Mouse (Mus musculus): ENCODE results near the gene Tbc1d10c. TPM values are rescaled to one million over a fixed set of nuclear protein-coding genes. Genes with fewer than 3 reads are reported as not detected.

The Tbc1d10c gene
- total RNA-seq, 2 experiments from 2014 or later: 9.3 to 30.7 TPM

GRCm38 (mm10) chr19:4166678-4167476, 24.2 kb downstream of the Tbc1d10c start:
- no peak for ATAC-seq (replicated peaks; ENCODE audit: low FRiP score, low TSS enrichment, poor library complexity, severe bottlenecking)

- no peak for ATAC-seq (replicated peaks; ENCODE audit: low FRiP score, low TSS enrichment, poor library complexity, severe bottlenecking)
Observed at GRCm38 (mm10) chr19:4164721-4165120, 26.4 kb downstream of the Tbc1d10c start.

GRCm38 (mm10) chr19:4164100-4164499, 27.0 kb downstream of the Tbc1d10c start:
- ATAC-seq (replicated peaks; ENCODE audit: low FRiP score, low TSS enrichment, poor library complexity, severe bottlenecking): no peak

DNA sequence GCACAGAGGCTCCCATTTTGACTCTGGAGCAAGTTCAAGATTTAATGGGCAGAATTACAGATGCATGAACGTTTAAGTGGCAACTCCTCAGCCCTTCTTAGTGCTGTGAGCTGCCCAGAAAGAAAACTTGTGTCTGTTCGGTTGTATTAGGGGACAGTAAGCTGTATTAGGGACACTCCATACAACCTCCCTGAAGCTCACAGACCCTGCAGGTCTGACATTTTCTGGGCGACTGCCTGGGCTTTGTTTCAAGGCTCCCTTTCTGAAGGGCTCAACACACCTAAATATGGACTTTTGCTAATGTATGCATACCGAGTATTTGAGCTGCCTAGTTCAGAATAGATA, 27.6 kb downstream of the Tbc1d10c start:
- 0 out of 2 replicates have a peak, but pooled peaks have one; percentile 0 for ATAC-seq (replicated peaks; ENCODE audit: low FRiP score, low TSS enrichment, poor library complexity, severe bottlenecking)

DNA sequence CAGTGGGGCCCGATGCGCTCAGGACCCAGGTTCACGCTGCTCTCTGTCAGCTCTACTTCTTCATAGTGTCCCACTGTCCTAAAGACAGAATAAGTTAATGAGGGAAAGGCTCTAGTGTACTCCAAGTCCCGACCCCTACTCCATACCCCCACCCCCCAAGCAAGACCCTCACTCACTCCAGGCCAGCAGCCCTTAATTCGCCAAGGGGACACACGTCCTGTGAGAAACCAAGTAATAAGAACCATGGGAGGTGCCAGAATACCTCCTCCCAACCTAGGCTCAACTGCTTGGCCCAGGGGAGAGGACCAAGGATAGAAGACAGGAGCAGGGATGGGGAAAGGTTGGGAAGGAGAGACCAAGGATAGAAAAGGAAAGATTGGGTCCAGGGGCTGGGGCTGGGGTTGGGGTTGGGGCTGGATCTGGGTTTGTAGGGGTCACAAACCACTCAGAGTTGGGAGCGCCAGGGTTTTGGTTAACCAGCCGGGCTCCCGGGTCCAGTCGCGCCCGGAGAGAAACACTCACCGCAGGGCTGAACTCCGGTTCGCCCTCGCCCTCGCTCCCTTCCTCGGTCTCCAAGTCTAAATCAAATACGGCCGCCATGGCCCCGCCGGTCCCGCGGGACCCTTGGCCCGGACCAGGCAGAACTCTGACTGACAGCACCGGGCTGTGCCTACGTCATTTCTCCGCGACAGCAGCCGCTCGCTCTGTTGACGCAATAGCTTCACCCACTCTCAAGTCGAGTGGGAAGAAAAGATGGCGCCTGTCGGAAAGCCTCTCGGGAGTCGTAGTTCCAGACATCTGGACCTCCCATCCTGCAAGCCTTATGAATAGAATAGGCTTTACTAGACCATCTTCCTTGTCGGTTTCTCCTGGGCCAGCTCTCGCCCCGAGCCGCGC, 28.2 kb downstream of the Tbc1d10c start, which contains the start of gene Rps6kb2:
TSS of gene Rps6kb2 (minus strand) at position 709 of the 897 bp plus-strand sequence.
- peak; percentile 79 for ATAC-seq (replicated peaks; ENCODE audit: low FRiP score, low TSS enrichment, poor library complexity, severe bottlenecking)

DNA sequence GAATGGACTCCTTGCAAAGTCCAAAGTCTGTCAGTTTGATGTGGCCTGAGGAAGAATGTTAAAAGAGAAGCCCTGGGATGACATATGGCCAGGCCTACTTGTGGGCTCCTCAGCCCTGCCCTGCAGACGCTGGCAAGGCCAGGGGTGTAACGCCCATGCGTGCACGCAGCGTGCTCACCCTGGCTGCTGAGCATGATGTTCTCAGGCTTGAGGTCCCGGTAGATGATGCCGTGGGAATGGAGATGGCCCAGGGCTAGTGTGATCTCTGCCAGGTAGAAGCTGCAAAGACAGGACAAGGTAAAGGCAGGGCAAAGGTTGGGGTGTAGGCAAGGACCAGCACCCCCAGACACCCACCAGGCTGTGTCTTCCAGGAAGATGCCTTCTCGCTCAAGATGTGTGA, 32.0 kb downstream of the Tbc1d10c start:
- ATAC-seq (replicated peaks; ENCODE audit: low FRiP score, low TSS enrichment, poor library complexity, severe bottlenecking): no peak

DNA sequence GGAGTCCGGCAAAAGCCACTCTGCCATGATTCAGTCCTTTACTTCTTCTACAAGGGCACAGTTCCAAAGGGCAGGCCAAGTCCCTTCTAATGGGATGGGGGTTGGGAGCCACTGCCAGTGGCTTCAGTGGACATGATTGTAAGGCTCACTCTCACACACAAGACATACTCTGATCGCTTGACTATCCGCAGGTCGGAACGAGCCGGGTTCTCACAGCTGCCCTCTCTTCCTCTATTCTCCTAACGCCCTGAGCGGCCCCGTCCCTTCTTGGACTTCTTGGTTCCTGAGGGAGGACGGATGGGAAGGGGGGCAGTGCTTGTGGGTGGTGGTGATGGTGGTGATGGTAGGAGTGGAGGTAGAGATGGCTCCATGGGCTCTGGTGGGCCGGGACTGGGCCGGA, 34.3 kb downstream of the Tbc1d10c start:
- no peak for ATAC-seq (replicated peaks; ENCODE audit: low FRiP score, low TSS enrichment, poor library complexity, severe bottlenecking)

- 0 out of 2 replicates have a peak, but pooled peaks have one; percentile 5 for ATAC-seq (replicated peaks; ENCODE audit: low FRiP score, low TSS enrichment, poor library complexity, severe bottlenecking)
Observed at GRCm38 (mm10) chr19:4156073-4156579, 35.0 kb downstream of the Tbc1d10c start.

DNA sequence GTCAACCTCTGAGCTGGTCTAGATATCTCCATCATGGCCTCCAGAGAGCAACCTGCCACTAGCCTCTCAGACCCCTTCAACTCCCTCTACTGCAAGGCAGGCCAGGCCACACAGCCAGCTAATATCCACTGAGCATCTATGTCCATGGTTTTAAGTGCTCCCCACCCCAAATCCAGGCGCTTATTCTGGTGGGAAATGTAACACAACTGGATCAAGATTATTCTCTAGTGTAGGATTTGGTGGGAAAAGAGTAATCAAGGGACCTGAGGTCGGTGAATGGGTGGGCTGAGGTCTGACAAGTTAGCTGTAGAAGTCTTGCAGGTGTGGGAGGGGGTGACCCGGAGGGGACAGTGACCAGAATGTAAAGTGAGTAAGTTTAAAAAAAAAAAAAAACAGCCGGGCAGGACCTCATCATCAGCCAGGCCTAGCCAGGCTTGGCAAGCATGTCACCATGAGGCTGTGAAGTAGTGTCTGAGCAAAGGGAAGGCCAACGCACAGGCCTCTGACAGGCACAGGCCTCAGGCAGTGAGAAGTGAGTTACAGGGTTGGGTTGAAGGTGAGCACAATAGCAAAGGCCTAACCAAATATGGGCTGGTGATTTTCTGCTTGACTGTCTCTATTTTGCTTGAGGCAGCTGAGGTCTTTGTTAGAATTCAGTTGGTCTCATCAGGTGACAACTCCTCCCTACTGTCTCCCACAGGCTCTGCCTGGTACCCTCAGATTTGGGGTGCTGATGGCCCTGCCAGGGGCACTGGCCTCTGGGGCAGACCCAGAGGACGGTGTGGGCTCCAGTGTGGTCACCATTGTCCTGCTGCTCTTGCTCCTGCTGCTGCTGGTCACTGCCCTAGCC, 35.6 kb downstream of the Tbc1d10c start:
- peak; percentile 32 for ATAC-seq (replicated peaks; ENCODE audit: low FRiP score, low TSS enrichment, poor library complexity, severe bottlenecking)

DNA sequence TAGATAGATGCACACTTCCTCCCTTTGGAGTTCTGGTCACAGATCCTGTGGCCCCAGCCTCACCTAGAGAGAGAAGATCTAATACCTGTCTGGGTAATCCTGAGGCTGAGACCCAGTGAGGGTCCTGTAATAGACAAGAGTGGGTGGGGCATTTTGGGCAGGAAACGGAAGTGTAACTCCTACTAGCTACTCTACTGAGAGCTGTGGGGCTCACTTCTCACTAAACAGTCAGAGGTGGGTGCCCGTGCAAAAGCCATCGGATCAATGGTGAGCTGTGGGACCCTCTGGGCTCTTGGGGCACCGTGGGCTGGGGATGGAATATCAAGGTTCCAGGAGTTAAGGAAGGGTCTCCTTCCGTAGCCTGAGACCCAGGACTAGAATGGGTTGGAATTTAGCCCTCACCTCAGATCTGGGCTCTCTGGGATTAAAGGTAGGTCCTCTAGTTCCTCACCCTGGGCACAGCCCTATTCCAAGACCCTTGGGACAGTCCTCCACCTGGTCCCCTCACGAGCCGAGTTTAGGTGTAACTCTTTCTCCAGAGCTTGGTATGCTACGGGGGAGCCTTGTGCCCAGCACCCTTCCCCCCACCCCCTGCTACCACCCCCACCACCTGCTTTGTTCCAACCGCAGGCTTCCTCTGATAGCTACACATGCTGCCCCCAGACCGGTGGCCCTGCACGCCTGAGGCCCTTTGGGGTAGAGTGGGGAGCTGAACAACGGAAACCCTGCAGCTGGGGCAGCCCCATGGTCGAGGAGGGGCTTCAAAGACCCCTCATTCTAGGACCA, 36.5 kb downstream of the Tbc1d10c start:
- ATAC-seq (replicated peaks; ENCODE audit: low FRiP score, low TSS enrichment, poor library complexity, severe bottlenecking): no peak

GRCm38 (mm10) chr19:4153232-4153654, 37.8 kb downstream of the Tbc1d10c start, which contains the start of gene Ptprcap:
Ptprcap (plus strand) TSS chr19:4153604.
- ATAC-seq (replicated peaks; ENCODE audit: low FRiP score, low TSS enrichment, poor library complexity, severe bottlenecking): no peak

- ATAC-seq (replicated peaks; ENCODE audit: low FRiP score, low TSS enrichment, poor library complexity, severe bottlenecking): no peak
Observed at GRCm38 (mm10) chr19:4152445-4153231, 38.4 kb downstream of the Tbc1d10c start.

- no peak for ATAC-seq (replicated peaks; ENCODE audit: low FRiP score, low TSS enrichment, poor library complexity, severe bottlenecking)
Observed at GRCm38 (mm10) chr19:4151898-4152297, 39.2 kb downstream of the Tbc1d10c start.

- no peak for ATAC-seq (replicated peaks; ENCODE audit: low FRiP score, low TSS enrichment, poor library complexity, severe bottlenecking)
Observed at GRCm38 (mm10) chr19:4151488-4151860, 39.6 kb downstream of the Tbc1d10c start.

DNA sequence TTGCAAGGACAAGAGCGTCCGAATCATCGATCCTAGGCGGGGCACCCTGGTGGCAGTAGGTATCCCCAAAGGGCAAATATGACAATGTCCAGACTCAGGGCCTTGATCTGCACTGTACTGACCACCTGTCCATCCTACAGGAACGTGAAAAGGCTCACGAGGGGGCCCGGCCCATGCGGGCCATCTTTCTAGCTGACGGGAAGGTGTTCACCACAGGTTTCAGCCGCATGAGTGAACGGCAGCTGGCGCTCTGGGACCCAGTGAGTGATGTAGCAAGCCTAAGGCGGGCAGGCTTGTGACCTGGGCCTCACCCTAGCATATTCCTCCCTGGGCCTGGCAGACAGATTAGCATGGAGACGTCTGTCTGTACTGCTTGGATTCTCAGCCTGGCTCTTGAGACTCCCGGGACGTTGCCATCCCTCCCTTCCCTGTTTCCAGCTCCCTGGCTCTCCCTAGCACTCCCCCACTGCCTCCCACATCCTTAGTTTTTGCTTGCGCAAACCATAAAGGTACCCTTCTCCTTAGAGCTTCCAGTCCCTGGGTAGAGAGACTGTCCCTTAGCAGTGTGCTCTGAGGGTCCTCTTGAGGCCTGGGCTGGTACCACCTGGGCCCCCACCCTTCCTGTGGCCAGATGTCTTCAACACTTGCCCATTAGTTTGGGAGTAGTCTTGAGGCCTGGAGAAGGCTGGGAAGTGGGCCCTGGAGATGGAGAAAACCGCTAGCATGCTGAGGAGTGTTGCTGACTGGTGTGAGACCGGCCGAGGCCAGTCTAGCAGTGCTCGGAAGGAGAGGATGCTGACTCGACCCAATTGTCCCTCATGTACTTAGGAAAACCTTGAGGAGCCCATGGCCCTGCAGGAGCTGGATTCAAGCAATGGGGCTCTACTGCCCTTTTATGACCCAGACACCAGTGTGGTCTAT, 40.3 kb downstream of the Tbc1d10c start:
- no peak for ATAC-seq (replicated peaks; ENCODE audit: low FRiP score, low TSS enrichment, poor library complexity, severe bottlenecking)

DNA sequence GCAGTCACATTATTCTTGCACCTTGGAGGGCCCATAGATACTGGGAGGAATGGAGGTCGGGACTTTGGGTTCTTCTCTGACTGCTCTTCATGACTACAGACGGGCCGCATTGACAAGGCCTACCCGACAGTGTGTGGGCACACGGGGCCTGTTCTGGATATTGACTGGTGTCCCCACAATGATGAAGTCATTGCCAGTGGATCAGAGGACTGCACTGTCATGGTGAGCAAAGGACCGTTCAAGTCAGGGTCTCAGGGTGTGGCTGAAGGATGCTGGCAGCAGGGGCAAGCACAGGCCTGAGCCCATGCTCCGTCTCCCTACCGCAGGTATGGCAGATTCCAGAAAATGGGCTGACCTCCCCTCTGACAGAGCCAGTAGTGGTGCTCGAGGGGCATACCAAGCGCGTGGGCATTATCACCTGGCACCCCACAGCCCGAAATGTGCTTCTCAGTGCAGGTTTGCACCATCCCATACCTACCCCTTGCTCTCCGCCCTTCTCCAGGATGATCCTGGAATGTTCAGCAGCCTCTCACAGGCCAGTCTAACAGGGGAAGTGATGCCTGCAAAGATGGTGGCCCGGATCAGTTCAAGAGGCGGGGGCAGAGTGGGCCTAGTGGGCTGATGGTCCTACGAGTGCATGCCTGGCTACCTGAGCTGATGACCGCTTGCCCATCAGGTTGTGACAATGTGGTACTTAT, 41.2 kb downstream of the Tbc1d10c start:
- no peak for ATAC-seq (replicated peaks; ENCODE audit: low FRiP score, low TSS enrichment, poor library complexity, severe bottlenecking)
